Mouse (Mus musculus): ENCODE results near the gene Srr. TPM values are rescaled to one million over a fixed set of nuclear protein-coding genes. Genes with fewer than 3 reads are reported as not detected.

Srr gene
- polyA plus RNA-seq, 1 experiment from 2014 or later, result 19.2 TPM

GRCm38 (mm10) chr11:74865252-74865651 lies 60.5 kb downstream of the Srr start:
- ATAC-seq (replicated peaks; ENCODE audit: insufficient number of reproducible peaks, low FRiP score, low TSS enrichment), result no peak

GRCm38 (mm10) chr11:74864421-74864820 lies 61.3 kb downstream of the Srr start:
- Histone ChIP-seq H3K36me3 (ENCODE audit: control insufficient read depth, insufficient read depth, low read length) (peaks cover 2% of the 10 kb centered on the region; the same call in 1 of the 2 replicates), H3K27me3 (ENCODE audit: control insufficient read depth, insufficient read depth, low read length) (no peaks in the 10 kb centered on the region), H3K4me3 (ENCODE audit: low read depth, low read length) (no peak overlapping the region), H3K4me2 (no peak overlapping the region), H3K27ac (ENCODE audit: low read depth, low read length) (no peak overlapping the region), H3K9ac (ENCODE audit: low read depth, low read length) (no peak overlapping the region), H3K4me1 (ENCODE audit: control insufficient read depth, insufficient read depth, low read length) (peaks cover 9% of the 10 kb centered on the region; the same call in 1 of the 2 replicates), H3K9me3 (replicated peaks; ENCODE audit: control insufficient read depth, low read length) (no peaks in the 10 kb centered on the region)
- no peak for ATAC-seq (replicated peaks; ENCODE audit: insufficient number of reproducible peaks, low FRiP score, low TSS enrichment)
- WGBS (ENCODE audit: insufficient replicate concordance), result 71% methylated on average over 9 of the region's 9 CpGs

More at GRCm38 (mm10) chr11:74865252-74865651, 60.5 kb downstream of the Srr start:
- no peaks in the 10 kb centered on the region for H3K9me3 ChIP-seq (replicated peaks; ENCODE audit: control insufficient read depth, low read length)
- H3K27me3 ChIP-seq (ENCODE audit: control insufficient read depth, insufficient read depth, low read length), result no peaks in the 10 kb centered on the region
- no peak overlapping the region for H3K4me3 ChIP-seq (ENCODE audit: low read depth, low read length)
- H3K27ac ChIP-seq (ENCODE audit: low read depth, low read length), result no peak overlapping the region
- H3K9ac ChIP-seq (ENCODE audit: low read depth, low read length), result no peak overlapping the region
- no peak overlapping the region for H3K4me2 ChIP-seq
- peaks cover 9% of the 10 kb centered on the region; the same call in 1 of the 2 replicates for H3K4me1 ChIP-seq (ENCODE audit: control insufficient read depth, insufficient read depth, low read length)
- WGBS (ENCODE audit: insufficient replicate concordance), result 82% methylated on average over 9 of the region's 9 CpGs
- H3K36me3 ChIP-seq (ENCODE audit: control insufficient read depth, insufficient read depth, low read length), result peaks cover 2% of the 10 kb centered on the region; the same call in 1 of the 2 replicates

GRCm38 (mm10) chr11:74863471-74863870 lies 62.3 kb downstream of the Srr start:
- Histone ChIP-seq H3K9ac (ENCODE audit: low read depth, low read length) (no peak overlapping the region), H3K36me3 (ENCODE audit: control insufficient read depth, insufficient read depth, low read length) (peaks cover 4% of the 10 kb centered on the region; the same call in 1 of the 2 replicates), H3K4me1 (ENCODE audit: control insufficient read depth, insufficient read depth, low read length) (peaks cover 9% of the 10 kb centered on the region; the same call in 1 of the 2 replicates), H3K4me2 (peak overlapping the region; percentile 33), H3K27me3 (ENCODE audit: control insufficient read depth, insufficient read depth, low read length) (no peaks in the 10 kb centered on the region), H3K9me3 (replicated peaks; ENCODE audit: control insufficient read depth, low read length) (no peaks in the 10 kb centered on the region), H3K27ac (ENCODE audit: low read depth, low read length) (peak overlapping the region; percentile 0; the same call in 1 of the 2 replicates), H3K4me3 (ENCODE audit: low read depth, low read length) (no peak overlapping the region)
- ATAC-seq (replicated peaks; ENCODE audit: insufficient number of reproducible peaks, low FRiP score, low TSS enrichment), result no peak
- 32% methylated on average over 11 of the region's 11 CpGs for WGBS (ENCODE audit: insufficient replicate concordance)

GRCm38 (mm10) chr11:74862129-74862528 lies 63.6 kb downstream of the Srr start:
- Histone ChIP-seq H3K4me3 (ENCODE audit: low read depth, low read length) (no peak overlapping the region), H3K36me3 (ENCODE audit: control insufficient read depth, insufficient read depth, low read length) (0 out of 2 replicates have a peak, but pooled peaks cover 5% of the 10 kb centered on the region), H3K27ac (ENCODE audit: low read depth, low read length) (no peak overlapping the region), H3K4me2 (no peak overlapping the region), H3K9me3 (replicated peaks; ENCODE audit: control insufficient read depth, low read length) (no peaks in the 10 kb centered on the region), H3K4me1 (ENCODE audit: control insufficient read depth, insufficient read depth, low read length) (peaks cover 14% of the 10 kb centered on the region), H3K27me3 (ENCODE audit: control insufficient read depth, insufficient read depth, low read length) (no peaks in the 10 kb centered on the region), H3K9ac (ENCODE audit: low read depth, low read length) (no peak overlapping the region)
- WGBS (ENCODE audit: insufficient replicate concordance), result 70% methylated on average over 5 of the region's 5 CpGs
- no peak for ATAC-seq (replicated peaks; ENCODE audit: insufficient number of reproducible peaks, low FRiP score, low TSS enrichment)

- H3K27me3 ChIP-seq (ENCODE audit: control insufficient read depth, insufficient read depth, low read length), result no peaks in the 10 kb centered on the region
- no peak overlapping the region for H3K27ac ChIP-seq (ENCODE audit: low read depth, low read length)
- no peak overlapping the region for H3K4me2 ChIP-seq
- no peak overlapping the region for H3K4me3 ChIP-seq (ENCODE audit: low read depth, low read length)
- 79% methylated on average over 9 of the region's 9 CpGs for WGBS (ENCODE audit: insufficient replicate concordance)
- H3K36me3 ChIP-seq (ENCODE audit: control insufficient read depth, insufficient read depth, low read length), result 0 out of 2 replicates have a peak, but pooled peaks cover 5% of the 10 kb centered on the region
- H3K4me1 ChIP-seq (ENCODE audit: control insufficient read depth, insufficient read depth, low read length), result peaks cover 9% of the 10 kb centered on the region
- H3K9ac ChIP-seq (ENCODE audit: low read depth, low read length), result no peak overlapping the region
- ATAC-seq (replicated peaks; ENCODE audit: insufficient number of reproducible peaks, low FRiP score, low TSS enrichment), result no peak
- H3K9me3 ChIP-seq (replicated peaks; ENCODE audit: control insufficient read depth, low read length), result no peaks in the 10 kb centered on the region
Measured at GRCm38 (mm10) chr11:74857756-74858155, 68.0 kb downstream of the Srr start.

Small RNA genes within 50 kb of the gene (microRNA-seq; reads per million reads assigned to microRNA genes)
- gene Mir6926 (ENCODE audit: borderline number of aligned reads), result not detected

Other genes with a start within 250 kb of the Srr start
- gene Pafah1b1, start 201.3 kb downstream of the Srr start, polyA plus RNA-seq (2014; fragmentation: Nextera tagmentation; extraction: Ambion mirVana), result 73.7 and 79.6 TPM in 2 replicates
- 28.5 and 29.5 TPM in 2 replicates for gene Mettl16, start 155.1 kb downstream of the Srr start, polyA plus RNA-seq (2014; fragmentation: Nextera tagmentation; extraction: Ambion mirVana)
- gene Mnt, start 95.0 kb downstream of the Srr start, polyA plus RNA-seq (2014; fragmentation: Nextera tagmentation; extraction: Ambion mirVana), result 2.7 and 3.5 TPM in 2 replicates
- gene Sgsm2, start 28.9 kb downstream of the Srr start, polyA plus RNA-seq (2014; fragmentation: Nextera tagmentation; extraction: Ambion mirVana), result 3.9 and 5.5 TPM in 2 replicates
- gene Tsr1, start 27.9 kb downstream of the Srr start, polyA plus RNA-seq (2014; fragmentation: Nextera tagmentation; extraction: Ambion mirVana), result 34.0 and 40.6 TPM in 2 replicates
- gene Smg6, start 125 bp downstream of the Srr start, polyA plus RNA-seq (2014; fragmentation: Nextera tagmentation; extraction: Ambion mirVana), result 10.4 and 11.3 TPM in 2 replicates
- 2.5 and 3.0 TPM in 2 replicates for gene Hic1, start 243.6 kb upstream of the Srr start, polyA plus RNA-seq (2014; fragmentation: Nextera tagmentation; extraction: Ambion mirVana)